Mouse (Mus musculus) stomach, postnatal 0 days (tissue): ENCODE measurements around the gene Tuba3a. TPM values are rescaled to one million over a fixed set of nuclear protein-coding genes. Genes with fewer than 3 reads are reported as not detected.
A peak's percentile ranks its signal among the peaks of the same experiment; 100 is the strongest.

ENCODE experiments used
- ATAC-seq: fragments of 200-750 bp; cut with Nextera tagmentation; 2 replicates; pipeline ENCODE4 v1.8.0; 2017; ENCODE audit not compliant: low FRiP score, low TSS enrichment
- DNase-seq: peaks from one replicate; pipeline ENCODE4 v3.0.0-alpha.2; 2016; ENCODE audit warnings: low spot score
- H3K27ac ChIP-seq: fragments of 300-500 bp; sonication (generic); replicated peaks from 2 replicates; pipeline ENCODE4 v1.5.1; 2014; ENCODE audit warnings: mild to moderate bottlenecking, control low read depth
- H3K27me3 ChIP-seq: fragments of 300-500 bp; sonication (generic); 2 replicates; pipeline ENCODE4 v1.6.1; 2014; ENCODE audit warnings: low read length; ENCODE audit not compliant: control insufficient read depth, insufficient read depth
- H3K36me3 ChIP-seq: fragments of 300-500 bp; sonication (generic); 2 replicates; pipeline ENCODE4 v1.6.1; 2014; ENCODE audit warnings: low read length, mixed read lengths; ENCODE audit not compliant: control insufficient read depth, insufficient read depth
- H3K4me1 ChIP-seq: fragments of 300-500 bp; sonication (generic); replicated peaks from 2 replicates; pipeline ENCODE4 v1.6.1; 2014; ENCODE audit warnings: antibody characterized with exemption; ENCODE audit not compliant: control insufficient read depth, insufficient read depth
- H3K4me2 ChIP-seq: fragments of 300-500 bp; sonication (generic); replicated peaks from 2 replicates; pipeline ENCODE4 v1.6.1; 2014; ENCODE audit warnings: low read depth, mild to moderate bottlenecking, control low read depth, moderate library complexity
- H3K4me3 ChIP-seq: fragments of 300-500 bp; sonication (generic); 2 replicates; pipeline ENCODE4 v1.5.1; 2014; ENCODE audit warnings: low read depth, low read length, control low read depth
- H3K9ac ChIP-seq: fragments of 300-500 bp; sonication (generic); 2 replicates; pipeline ENCODE4 v1.6.1; 2014; ENCODE audit warnings: mild to moderate bottlenecking, low read length, control low read depth, mixed read lengths
- H3K9me3 ChIP-seq: fragments of 300-500 bp; sonication (generic); 2 replicates; pipeline ENCODE4 v1.6.1; 2016; ENCODE audit warnings: low read length; ENCODE audit not compliant: control insufficient read depth
- CTCF ChIP-seq: IDR thresholded peaks from 2 replicates; pipeline ENCODE4 v1.5.1; 2016; ENCODE audit warnings: antibody characterized with exemption, low read depth, mild to moderate bottlenecking, moderate library complexity
- EP300 ChIP-seq: optimal IDR thresholded peaks from 2 replicates; pipeline ENCODE3; 2016; ENCODE audit warnings: antibody characterized with exemption
- WGBS: fragments of 180-500 bp; shearing (Covaris S2); extraction: QIAGEN DNeasy Blood & Tissue Kit; methylation state at CpG from one replicate; pipeline ENCODE4 v1.1.7; 2014; 5-methylcytosine and 5-hydroxymethylcytosine counted together
- polyA plus RNA-seq: library from polyadenylated mRNA; unstranded; fragments of >200 nt; fragmentation: Nextera tagmentation; extraction: Ambion mirVana; gene quantifications from 2 replicates; pipeline ENCODE4 v1.2.1, GENCODE M21; 2015

Gene Tuba3a
- polyA plus RNA-seq, 1 experiment from 2014 or later, result 0.15 TPM

DNA sequence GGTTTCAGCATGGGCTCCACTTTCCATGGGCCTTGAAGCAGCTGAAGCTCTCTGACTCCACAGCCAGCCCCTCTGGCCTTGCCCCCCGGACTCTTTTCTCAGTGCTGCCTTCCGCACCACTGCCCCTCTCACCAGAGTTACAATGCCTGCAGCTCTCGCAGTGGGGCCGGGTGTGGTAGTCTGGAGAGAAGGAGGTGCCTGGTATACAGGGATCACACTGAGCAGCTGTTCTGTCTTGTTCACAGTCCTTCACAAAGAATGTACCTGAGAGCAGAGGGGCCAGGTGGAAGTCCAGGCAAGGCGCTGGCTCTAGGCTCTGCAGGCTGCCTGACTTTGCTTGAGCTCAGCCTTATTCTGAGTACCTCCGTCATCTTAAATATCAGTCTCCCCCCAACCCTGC, 49.5 kb downstream of the Tuba3a start:
- Histone ChIP-seq H3K9me3 (no peaks in the 10 kb centered on the region), H3K36me3 (no peaks in the 10 kb centered on the region), H3K4me1 (no peaks in the 10 kb centered on the region), H3K4me3 (no peak overlapping the region), H3K9ac (no peak overlapping the region), H3K4me2 (no peak overlapping the region), H3K27me3 (no peaks in the 10 kb centered on the region), H3K27ac (no peak overlapping the region)
- DNase-seq, result no peak
- no peak for TF ChIP-seq EP300
- TF ChIP-seq CTCF, result no peak
- 65% methylated on average over 6 of the region's 6 CpGs for WGBS
- no peak for ATAC-seq

DNA sequence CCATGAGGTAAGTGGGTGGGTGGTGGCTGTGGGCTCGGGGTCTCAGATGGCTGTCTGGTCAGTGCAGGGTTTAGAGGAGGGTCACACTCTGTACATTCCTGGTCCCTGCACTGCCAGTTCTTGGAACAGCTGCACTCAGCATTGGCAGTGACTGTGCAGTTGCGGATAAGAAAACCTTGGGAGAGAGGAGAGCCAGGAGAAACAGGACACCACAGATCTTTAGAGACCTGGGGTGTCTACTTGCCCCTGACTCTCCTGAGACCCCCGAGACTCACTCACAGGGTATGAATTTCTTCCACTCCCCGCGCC, 51.4 kb downstream of the Tuba3a start:
- TF ChIP-seq EP300, result no peak
- H3K27ac ChIP-seq, result no peak overlapping the region
- WGBS, result 51% methylated on average over 5 of the region's 5 CpGs

DNA sequence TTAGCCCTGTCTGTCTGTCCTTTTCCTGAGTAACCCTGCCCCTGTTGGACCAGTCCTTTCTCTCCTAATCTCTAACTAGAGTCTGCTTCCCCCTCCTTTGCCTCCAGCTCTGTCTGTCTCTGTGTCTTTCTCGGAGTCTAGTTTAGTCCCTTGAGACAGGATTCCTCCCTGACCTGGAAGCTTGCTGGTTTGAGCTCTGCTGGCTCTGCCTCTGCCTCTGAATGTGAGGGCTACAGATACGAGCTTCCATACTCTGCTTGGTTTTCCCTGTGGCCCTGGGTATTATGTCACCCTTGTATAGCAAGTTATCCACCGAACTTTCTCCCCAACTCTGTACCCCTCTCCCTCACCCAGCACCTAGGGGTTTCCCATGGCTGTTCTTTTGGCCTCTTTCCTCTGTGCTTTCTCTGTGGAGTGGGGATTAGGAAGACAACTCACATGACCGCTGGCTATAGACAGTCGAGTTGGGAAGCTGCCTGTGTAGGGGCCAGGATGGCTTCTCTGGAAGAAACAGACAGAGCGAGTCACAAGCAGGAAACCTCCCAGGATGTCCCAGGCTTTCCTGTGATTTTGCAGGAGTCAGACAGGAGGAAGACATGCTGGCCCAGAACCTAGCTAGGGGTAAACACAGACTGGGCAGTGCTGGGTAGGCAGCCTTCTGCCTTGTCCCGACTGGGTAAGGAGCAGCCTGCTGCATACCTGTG, 51.9 kb downstream of the Tuba3a start:
- no peaks in the 10 kb centered on the region for H3K36me3 ChIP-seq
- H3K9ac ChIP-seq, result peak overlapping the region; percentile 31; the same call in 1 of the 2 replicates
- no peak overlapping the region for H3K4me2 ChIP-seq
- DNase-seq (no peak), ATAC-seq (peak; percentile 39; the same call in 1 of the 2 replicates)
- no peak overlapping the region for H3K4me3 ChIP-seq
- TF ChIP-seq EP300, result no peak
- no peak for TF ChIP-seq CTCF
- H3K4me1 ChIP-seq, result no peaks in the 10 kb centered on the region
- 41% methylated on average over 7 of the region's 7 CpGs for WGBS
- H3K9me3 ChIP-seq, result no peaks in the 10 kb centered on the region
- no peak overlapping the region for H3K27ac ChIP-seq
- H3K27me3 ChIP-seq, result no peaks in the 10 kb centered on the region

More for the DNA sequence above, 51.4 kb downstream of the Tuba3a start:
- Histone ChIP-seq H3K27me3 (no peaks in the 10 kb centered on the region), H3K9me3 (no peaks in the 10 kb centered on the region), H3K4me3 (no peak overlapping the region), H3K9ac (0 out of 2 replicates have a peak overlapping the region, but pooled peaks have one; percentile 13), H3K4me2 (no peak overlapping the region), H3K4me1 (no peaks in the 10 kb centered on the region), H3K36me3 (no peaks in the 10 kb centered on the region)
- ATAC-seq (no peak), DNase-seq (no peak)

DNA sequence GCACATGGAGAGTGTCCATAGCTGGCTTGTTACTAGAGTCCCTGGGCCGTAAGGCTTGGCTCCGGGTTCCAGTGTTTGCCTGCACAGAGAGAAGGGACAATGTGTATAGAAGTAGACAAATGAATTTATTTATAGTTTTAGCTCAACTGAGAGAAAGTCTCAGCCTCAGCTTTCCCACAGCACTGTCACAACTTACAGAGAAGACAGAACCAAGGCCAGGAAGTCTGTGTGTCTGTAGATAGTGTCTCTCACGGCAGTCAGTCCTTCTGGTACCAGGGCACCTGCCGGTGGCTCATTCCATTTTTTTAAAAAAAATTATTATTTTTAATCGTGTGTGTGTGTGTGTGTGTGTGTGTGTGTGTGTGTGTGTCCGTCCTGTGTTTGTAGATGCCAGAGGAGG, 53.3 kb downstream of the Tuba3a start:
- DNase-seq (no peak), ATAC-seq (no peak)
- H3K4me1 ChIP-seq, result no peaks in the 10 kb centered on the region
- no peaks in the 10 kb centered on the region for H3K27me3 ChIP-seq
- no peaks in the 10 kb centered on the region for H3K36me3 ChIP-seq
- no peaks in the 10 kb centered on the region for H3K9me3 ChIP-seq
- H3K4me2 ChIP-seq, result no peak overlapping the region; the same call in 1 of the 2 replicates
- no peak overlapping the region for H3K27ac ChIP-seq
- H3K9ac ChIP-seq, result no peak overlapping the region
- H3K4me3 ChIP-seq, result no peak overlapping the region
- no peak for TF ChIP-seq CTCF
- TF ChIP-seq EP300, result no peak
- 74% methylated on average over 6 of the region's 6 CpGs for WGBS

- peak overlapping the region; percentile 89 for H3K27ac ChIP-seq
- no peaks in the 10 kb centered on the region for H3K36me3 ChIP-seq
- H3K9me3 ChIP-seq, result no peaks in the 10 kb centered on the region
- H3K4me2 ChIP-seq, result peak overlapping the region; percentile 88
- H3K4me1 ChIP-seq, result no peaks in the 10 kb centered on the region
- 48% methylated on average over 4 of the region's 4 CpGs for WGBS
- peak overlapping the region; percentile 64 for H3K4me3 ChIP-seq
- H3K27me3 ChIP-seq, result no peaks in the 10 kb centered on the region
- H3K9ac ChIP-seq, result peak overlapping the region; percentile 78
- ATAC-seq (no peak; the same call in 1 of the 2 replicates), DNase-seq (peak; percentile 29)
- TF ChIP-seq CTCF (no peak), EP300 (no peak)
Observed at GRCm38 (mm10) chr6:125232045-125232437, 53.8 kb downstream of the Tuba3a start.

- no peaks in the 10 kb centered on the region for H3K36me3 ChIP-seq
Observed at GRCm38 (mm10) chr6:125231117-125232044, 54.5 kb downstream of the Tuba3a start, which contains the start of gene Tapbpl. Gene Tapbpl, minus strand, starts transcription at chr6:125231860.

More at GRCm38 (mm10) chr6:125231117-125232044, 54.5 kb downstream of the Tuba3a start, which contains the start of gene Tapbpl:
- DNase-seq, result peak; percentile 67
- peak; percentile 66 for ATAC-seq
- no peak for TF ChIP-seq EP300
- TF ChIP-seq CTCF, result no peak
- no peaks in the 10 kb centered on the region for H3K9me3 ChIP-seq
- H3K9ac ChIP-seq, result peak within 1 kb of the TSS; percentile 78
- H3K4me2 ChIP-seq, result peak within 1 kb of the TSS; percentile 88
- 3% methylated on average over 16 of the region's 16 CpGs for WGBS
- no peaks in the 10 kb centered on the region for H3K4me1 ChIP-seq
- no peaks in the 10 kb centered on the region for H3K27me3 ChIP-seq
- H3K27ac ChIP-seq, result peak within 1 kb of the TSS; percentile 89
- H3K4me3 ChIP-seq, result peak within 1 kb of the TSS; percentile 64
